Mouse (Mus musculus): ENCODE data around the gene Stxbp1.

Gene Stxbp1

GRCm38 (mm10) chr2:32784048-32784681 is 62.9 kb downstream of the Stxbp1 start, which contains the start of gene Cfap157:
TSS of gene Cfap157 (minus strand) at chr2:32784428.
- DNase-seq: no peak

- DNase-seq: no peak
Observed at GRCm38 (mm10) chr2:32781710-32782109, 65.3 kb downstream of the Stxbp1 start.

GRCm38 (mm10) chr2:32779714-32780113 is 67.3 kb downstream of the Stxbp1 start:
- DNase-seq: no peak

GRCm38 (mm10) chr2:32779131-32779530 is 67.9 kb downstream of the Stxbp1 start:
- DNase-seq: peak; percentile 68

- DNase-seq: no peak
Observed at GRCm38 (mm10) chr2:32778081-32778480, 69.0 kb downstream of the Stxbp1 start.

GRCm38 (mm10) chr2:32776192-32776591 is 70.9 kb downstream of the Stxbp1 start:
- DNase-seq: no peak

GRCm38 (mm10) chr2:32775359-32776074 is 71.5 kb downstream of the Stxbp1 start, which contains the start of the genes Ttc16 and Ptrh1:
TSS of gene Ttc16 (minus strand) at chr2:32775633.
TSS of gene Ptrh1 (plus strand) at chr2:32775786.
- DNase-seq: peak; percentile 96

- DNase-seq: no peak
Observed at GRCm38 (mm10) chr2:32772626-32773279, 74.3 kb downstream of the Stxbp1 start.

- DNase-seq: no peak
Observed at GRCm38 (mm10) chr2:32771886-32772285, 75.2 kb downstream of the Stxbp1 start.

- no peak for DNase-seq
Observed at GRCm38 (mm10) chr2:32769327-32770085, 77.5 kb downstream of the Stxbp1 start.

GRCm38 (mm10) chr2:32768661-32769285 is 78.3 kb downstream of the Stxbp1 start:
- peak; percentile 49 for DNase-seq

GRCm38 (mm10) chr2:32767241-32767640 is 79.8 kb downstream of the Stxbp1 start:
- DNase-seq: no peak

GRCm38 (mm10) chr2:32763353-32763752 is 83.7 kb downstream of the Stxbp1 start:
- no peak for DNase-seq

GRCm38 (mm10) chr2:32761859-32762258 is 85.2 kb downstream of the Stxbp1 start:
- DNase-seq: no peak

- no peak for DNase-seq
Observed at GRCm38 (mm10) chr2:32761361-32761760, 85.7 kb downstream of the Stxbp1 start.

GRCm38 (mm10) chr2:32759001-32759400 is 88.0 kb downstream of the Stxbp1 start:
- no peak for DNase-seq

- no peak for DNase-seq
Observed at GRCm38 (mm10) chr2:32758503-32758902, 88.5 kb downstream of the Stxbp1 start.

- DNase-seq: peak; percentile 94
Observed at GRCm38 (mm10) chr2:32757056-32757845, 89.8 kb downstream of the Stxbp1 start, which contains the start of gene Tor2a. TSS of gene Tor2a (plus strand) at chr2:32757234.

GRCm38 (mm10) chr2:32756674-32757055 is 90.4 kb downstream of the Stxbp1 start:
- no peak for DNase-seq

- no peak for DNase-seq
Observed at GRCm38 (mm10) chr2:32752181-32752580, 94.9 kb downstream of the Stxbp1 start.

GRCm38 (mm10) chr2:32751665-32752033 is 95.4 kb downstream of the Stxbp1 start:
- DNase-seq: no peak
